Mouse (Mus musculus) stomach, postnatal 0 days (tissue): Measurements from ENCODE around the gene Pan2.

Experiments used
- CTCF ChIP-seq: IDR thresholded peaks from 2 replicates; pipeline ENCODE4 v1.5.1; 2016; ENCODE audit warnings: antibody characterized with exemption, low read depth, mild to moderate bottlenecking, moderate library complexity
- EP300 ChIP-seq: optimal IDR thresholded peaks from 2 replicates; pipeline ENCODE3; 2016; ENCODE audit warnings: antibody characterized with exemption

- TF ChIP-seq EP300 (no peak), CTCF (no peak)
Measured at GRCm38 (mm10) chr10:128369218-128369543, 66.0 kb downstream of the Pan2 start.
